Mouse (Mus musculus) macrophage (primary cell): ENCODE measurements around the gene Itsn1. TPM values are rescaled to one million over a fixed set of nuclear protein-coding genes. Genes with fewer than 3 reads are reported as not detected.

Experiments used
- H3K27ac ChIP-seq: fragments of 350-480 bp; formaldehyde crosslinking; 2 replicates; pipeline ENCODE4 v1.9.0; 2021
- H3K36me3 ChIP-seq: fragments of 350-480 bp; formaldehyde crosslinking; 2 replicates; pipeline ENCODE4 v1.9.0; 2021; ENCODE audit errors: inconsistent target
- H3K4me3 ChIP-seq: fragments of 350-480 bp; formaldehyde crosslinking; 2 replicates; pipeline ENCODE4 v1.9.0; 2021; ENCODE audit errors: inconsistent target
- H3K79me2 ChIP-seq: fragments of 350-480 bp; formaldehyde crosslinking; 2 replicates; pipeline ENCODE4 v1.9.0; 2021; ENCODE audit errors: inconsistent target
- whole genome bisulfite sequencing: methylation state at CpG from one replicate; pipeline ENCODE4 v1.1.7; 2026; ENCODE audit warnings: inconsistent platforms; ENCODE audit not compliant: missing documents; 5-methylcytosine and 5-hydroxymethylcytosine counted together
- polyA plus RNA-seq: library from polyadenylated mRNA; stranded (reverse); fragments of 250-400 nt; gene quantifications from 3 replicates; pipeline ENCODE4 v1.2.4, GENCODE M21; 2018; ENCODE audit warnings: inconsistent platforms

Gene Itsn1
- polyA plus RNA-seq, 1 experiment from 2014 or later = 216 TPM

- H3K79me2 ChIP-seq = no peaks in the 10 kb centered on the region; the same call in 1 of the 2 replicates
- H3K27ac ChIP-seq = peak overlapping the region; percentile 99
- WGBS = 89% methylated on average over 10 of the region's 10 CpGs
- H3K4me3 ChIP-seq = no peak overlapping the region
- peaks cover 20% of the 10 kb centered on the region; the same call in 1 of the 2 replicates for H3K36me3 ChIP-seq
Observed at GRCm38 (mm10) chr16:91846089-91846741, 117.1 kb downstream of the Itsn1 start.

- Histone ChIP-seq H3K79me2 (no peaks in the 10 kb centered on the region; the same call in 1 of the 2 replicates), H3K4me3 (no peak overlapping the region), H3K27ac (peak overlapping the region; percentile 99), H3K36me3 (peaks cover 20% of the 10 kb centered on the region; the same call in 1 of the 2 replicates)
- WGBS = 92% methylated on average over 13 of the region's 13 CpGs
Observed at GRCm38 (mm10) chr16:91847525-91848225, 118.6 kb downstream of the Itsn1 start.

- H3K4me3 ChIP-seq = no peak overlapping the region
- H3K79me2 ChIP-seq = no peaks in the 10 kb centered on the region; the same call in 1 of the 2 replicates
- H3K27ac ChIP-seq = peak overlapping the region; percentile 99
- H3K36me3 ChIP-seq = peaks cover 17% of the 10 kb centered on the region; the same call in 1 of the 2 replicates
- 90% methylated on average over 9 of the region's 9 CpGs for WGBS
Observed at GRCm38 (mm10) chr16:91848505-91848904, 119.4 kb downstream of the Itsn1 start.

GRCm38 (mm10) chr16:91848906-91849603, 120.0 kb downstream of the Itsn1 start:
- Histone ChIP-seq H3K36me3 (peaks cover 11% of the 10 kb centered on the region; the same call in 1 of the 2 replicates), H3K27ac (peak overlapping the region; percentile 99), H3K4me3 (no peak overlapping the region), H3K79me2 (no peaks in the 10 kb centered on the region; the same call in 1 of the 2 replicates)
- 34% methylated on average over 7 of the region's 7 CpGs for WGBS

- no peak overlapping the region for H3K4me3 ChIP-seq
- no peaks in the 10 kb centered on the region; the same call in 1 of the 2 replicates for H3K79me2 ChIP-seq
- 94% methylated on average over 3 of the region's 3 CpGs for WGBS
- peak overlapping the region; percentile 99 for H3K27ac ChIP-seq
- peaks cover 14% of the 10 kb centered on the region for H3K36me3 ChIP-seq
Observed at GRCm38 (mm10) chr16:91850175-91850574, 121.1 kb downstream of the Itsn1 start.

- Histone ChIP-seq H3K79me2 (no peaks in the 10 kb centered on the region), H3K36me3 (peaks cover 22% of the 10 kb centered on the region), H3K4me3 (no peak overlapping the region), H3K27ac (peak overlapping the region; percentile 99)
- 57% methylated on average over 18 of the region's 19 CpGs for WGBS
Observed at GRCm38 (mm10) chr16:91851456-91852231, 122.6 kb downstream of the Itsn1 start.

- peak overlapping the region; percentile 99 for H3K27ac ChIP-seq
- no peak overlapping the region for H3K4me3 ChIP-seq
- 81% methylated on average over 10 of the region's 10 CpGs for WGBS
- no peaks in the 10 kb centered on the region for H3K79me2 ChIP-seq
- H3K36me3 ChIP-seq = peaks cover 33% of the 10 kb centered on the region
Observed at GRCm38 (mm10) chr16:91852753-91853152, 123.7 kb downstream of the Itsn1 start.

GRCm38 (mm10) chr16:91853223-91853622, 124.1 kb downstream of the Itsn1 start:
- WGBS = 97% methylated on average over 11 of the region's 12 CpGs
- Histone ChIP-seq H3K79me2 (no peaks in the 10 kb centered on the region), H3K27ac (peak overlapping the region; percentile 99), H3K4me3 (no peak overlapping the region), H3K36me3 (peaks cover 38% of the 10 kb centered on the region)

- H3K36me3 ChIP-seq = peaks cover 44% of the 10 kb centered on the region
- WGBS = 54% methylated on average over 7 of the region's 7 CpGs
Observed at GRCm38 (mm10) chr16:91858695-91859094, 129.6 kb downstream of the Itsn1 start.

GRCm38 (mm10) chr16:91859203-91859602, 130.1 kb downstream of the Itsn1 start:
- WGBS = 92% methylated on average over 3 of the region's 3 CpGs
- Histone ChIP-seq H3K27ac (no peak overlapping the region), H3K79me2 (no peaks in the 10 kb centered on the region), H3K36me3 (peaks cover 46% of the 10 kb centered on the region), H3K4me3 (no peak overlapping the region)

More at GRCm38 (mm10) chr16:91858695-91859094, 129.6 kb downstream of the Itsn1 start:
- no peak overlapping the region for H3K4me3 ChIP-seq
- H3K79me2 ChIP-seq = no peaks in the 10 kb centered on the region
- H3K27ac ChIP-seq = no peak overlapping the region

GRCm38 (mm10) chr16:91859958-91860357, 130.9 kb downstream of the Itsn1 start:
- H3K79me2 ChIP-seq = no peaks in the 10 kb centered on the region
- H3K4me3 ChIP-seq = no peak overlapping the region
- 95% methylated on average over 8 of the region's 8 CpGs for WGBS
- peaks cover 42% of the 10 kb centered on the region for H3K36me3 ChIP-seq
- no peak overlapping the region for H3K27ac ChIP-seq

- H3K4me3 ChIP-seq = no peak overlapping the region
- peaks cover 39% of the 10 kb centered on the region; the same call in 1 of the 2 replicates for H3K36me3 ChIP-seq
- H3K27ac ChIP-seq = no peak overlapping the region
- WGBS = 93% methylated on average over 14 of the region's 14 CpGs
- no peaks in the 10 kb centered on the region for H3K79me2 ChIP-seq
Observed at GRCm38 (mm10) chr16:91860471-91861125, 131.5 kb downstream of the Itsn1 start.

- no peaks in the 10 kb centered on the region for H3K79me2 ChIP-seq
- H3K36me3 ChIP-seq = peaks cover 29% of the 10 kb centered on the region; the same call in 1 of the 2 replicates
- 91% methylated on average over 6 of the region's 6 CpGs for WGBS
- H3K4me3 ChIP-seq = no peak overlapping the region
- peak overlapping the region; percentile 32 for H3K27ac ChIP-seq
Observed at GRCm38 (mm10) chr16:91861784-91862371, 132.8 kb downstream of the Itsn1 start.
